Mouse (Mus musculus) lung, embryonic 14.5 days (tissue): Measurements from ENCODE around the gene Olfr521. TPM values are rescaled to one million over a fixed set of nuclear protein-coding genes. Genes with fewer than 3 reads are reported as not detected.
"Not testable (repeated sequence)": the region's sequence is repeated elsewhere in the genome, so short reads cannot be mapped to it uniquely, and the experiment has no call there.

Experiments used
- ATAC-seq: fragments of 200-750 bp; cut with Nextera tagmentation; 2 replicates; pipeline ENCODE4 v1.8.0; 2017; ENCODE audit warnings: mild to moderate bottlenecking, moderate TSS enrichment, moderate library complexity; ENCODE audit not compliant: insufficient read depth
- DNase-seq: peaks from one replicate; pipeline ENCODE4 v3.0.0-alpha.2; 2015
- H3K27ac ChIP-seq: fragments of 300-500 bp; sonication (generic); 2 replicates; pipeline ENCODE4 v1.5.1; 2014; ENCODE audit warnings: low read depth, mild to moderate bottlenecking, moderate library complexity
- H3K27me3 ChIP-seq: fragments of 300-500 bp; sonication (generic); 2 replicates; pipeline ENCODE4 v1.6.1; 2014; ENCODE audit warnings: low read length, control low read depth; ENCODE audit not compliant: insufficient read depth
- H3K36me3 ChIP-seq: fragments of 300-500 bp; sonication (generic); 2 replicates; pipeline ENCODE4 v1.6.1; 2014; ENCODE audit warnings: control low read depth; ENCODE audit not compliant: insufficient read depth
- H3K4me1 ChIP-seq: fragments of 300-500 bp; sonication (generic); 2 replicates; pipeline ENCODE4 v1.6.1; 2014; ENCODE audit warnings: antibody characterized with exemption, control low read depth; ENCODE audit not compliant: insufficient read depth
- H3K4me2 ChIP-seq: fragments of 300-500 bp; sonication (generic); 2 replicates; pipeline ENCODE4 v1.6.1; 2014; ENCODE audit warnings: mild to moderate bottlenecking
- H3K4me3 ChIP-seq: fragments of 300-500 bp; sonication (generic); 2 replicates; pipeline ENCODE4 v1.5.1; 2014; ENCODE audit warnings: low read depth, low read length
- H3K9ac ChIP-seq: fragments of 300-500 bp; sonication (generic); 2 replicates; pipeline ENCODE4 v1.6.1; 2014
- H3K9me3 ChIP-seq: fragments of 300-500 bp; sonication (generic); 2 replicates; pipeline ENCODE4 v1.6.1; 2016; ENCODE audit warnings: low read depth, low read length, control low read depth
- CTCF ChIP-seq: IDR thresholded peaks from 2 replicates; pipeline ENCODE4 v1.5.1; 2016; ENCODE audit warnings: antibody characterized with exemption, low read depth
- WGBS: fragments of 180-500 bp; shearing (Covaris S2); extraction: QIAGEN DNeasy Blood & Tissue Kit; methylation state at CpG from one replicate; pipeline ENCODE4 v1.1.7; 2014; 5-methylcytosine and 5-hydroxymethylcytosine counted together
- polyA plus RNA-seq: library from polyadenylated mRNA; unstranded; fragments of >200 nt; fragmentation: Nextera tagmentation; extraction: Ambion mirVana; gene quantifications from 2 replicates; pipeline ENCODE4 v1.2.1, GENCODE M21; 2014

Gene Olfr521
- polyA plus RNA-seq, 1 experiment from 2014 or later = not detected

DNA sequence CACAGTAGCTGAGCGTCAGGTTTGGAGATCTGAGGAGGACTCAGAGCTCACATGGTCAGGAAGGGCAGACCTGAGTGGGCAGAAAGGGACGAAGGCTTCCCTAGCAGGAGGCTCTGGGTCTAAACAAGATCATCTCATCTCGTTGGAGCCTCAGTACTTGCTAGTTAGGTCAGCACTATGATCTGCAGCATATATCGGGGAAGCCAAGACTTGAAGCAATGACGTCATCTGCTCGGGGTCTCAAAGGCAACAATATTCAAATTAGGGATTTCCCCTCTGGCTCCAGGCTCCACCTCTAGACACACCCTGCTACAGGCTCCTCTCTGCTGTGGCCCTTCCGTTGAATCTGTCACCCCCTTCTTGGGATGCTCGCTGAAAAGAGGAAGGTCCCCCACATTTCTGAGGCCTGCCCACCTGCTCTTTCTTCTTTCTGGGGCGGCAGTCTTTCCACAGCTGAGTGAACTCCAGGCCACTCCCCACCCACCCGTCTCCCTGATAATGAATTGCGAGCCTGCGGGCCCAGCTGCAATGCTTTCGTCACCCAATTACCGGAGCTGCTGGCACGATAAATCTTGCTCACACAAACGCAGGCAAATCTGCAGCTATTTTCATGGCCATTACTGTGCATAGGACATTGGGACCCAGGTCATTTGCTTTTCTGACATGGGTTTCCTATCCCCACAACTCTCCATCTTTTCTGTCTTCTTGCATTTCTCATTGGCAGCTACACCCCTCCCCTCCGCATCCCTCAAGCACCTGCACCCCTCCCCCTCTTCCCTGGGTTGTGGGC, 32.1 kb downstream of the Olfr521 start:
- Histone ChIP-seq H3K4me3 (no peak overlapping the region), H3K36me3 (no peaks in the 10 kb centered on the region), H3K4me1 (no peaks in the 10 kb centered on the region), H3K9ac (no peak overlapping the region), H3K27me3 (no peaks in the 10 kb centered on the region), H3K4me2 (0 out of 2 replicates have a peak overlapping the region, but pooled peaks have one; percentile 7), H3K27ac (no peak overlapping the region), H3K9me3 (no peaks in the 10 kb centered on the region)
- no peak for TF ChIP-seq CTCF
- DNase-seq (peak; percentile 39), ATAC-seq (peak; percentile 31; the same call in 1 of the 2 replicates)
- 10% methylated on average over 17 of the region's 17 CpGs for WGBS

GRCm38 (mm10) chr7:99796471-99796870, 33.2 kb downstream of the Olfr521 start:
- no peaks in the 10 kb centered on the region for H3K4me1 ChIP-seq
- H3K9ac ChIP-seq = no peak overlapping the region
- H3K9me3 ChIP-seq = no peaks in the 10 kb centered on the region
- no peaks in the 10 kb centered on the region for H3K27me3 ChIP-seq
- ATAC-seq (no peak), DNase-seq (no peak)
- TF ChIP-seq CTCF = no peak
- no peak overlapping the region for H3K4me2 ChIP-seq
- WGBS = 67% methylated on average over 3 of the region's 3 CpGs
- no peak overlapping the region for H3K4me3 ChIP-seq
- no peaks in the 10 kb centered on the region for H3K36me3 ChIP-seq
- no peak overlapping the region for H3K27ac ChIP-seq

DNA sequence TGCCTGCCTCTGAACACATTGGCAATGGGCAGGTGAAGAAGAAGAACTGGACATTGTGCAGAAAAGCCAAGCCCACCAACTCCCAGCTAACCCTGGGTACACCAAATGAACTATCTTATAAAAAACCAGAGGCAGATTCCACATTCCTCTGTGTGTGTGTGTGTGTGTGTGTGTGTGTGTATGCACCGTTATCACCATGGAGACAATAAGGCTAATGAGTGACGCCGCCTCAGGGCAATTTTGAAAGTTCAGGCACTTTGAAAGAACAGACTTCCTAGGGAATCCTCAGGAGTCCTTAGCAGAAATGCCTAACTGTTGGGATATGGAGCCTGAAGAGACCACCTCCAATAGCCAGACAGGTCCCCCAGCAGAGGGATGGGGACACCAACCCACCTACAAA, 34.0 kb downstream of the Olfr521 start:
- Histone ChIP-seq H3K27me3 (no peaks in the 10 kb centered on the region), H3K9ac (no peak overlapping the region), H3K4me1 (no peaks in the 10 kb centered on the region), H3K4me3 (no peak overlapping the region), H3K4me2 (no peak overlapping the region), H3K9me3 (no peaks in the 10 kb centered on the region), H3K27ac (no peak overlapping the region), H3K36me3 (no peaks in the 10 kb centered on the region)
- no peak for ATAC-seq
- no peak for TF ChIP-seq CTCF
- WGBS = 70% methylated on average over 3 of the region's 3 CpGs
- no peak for DNase-seq

DNA sequence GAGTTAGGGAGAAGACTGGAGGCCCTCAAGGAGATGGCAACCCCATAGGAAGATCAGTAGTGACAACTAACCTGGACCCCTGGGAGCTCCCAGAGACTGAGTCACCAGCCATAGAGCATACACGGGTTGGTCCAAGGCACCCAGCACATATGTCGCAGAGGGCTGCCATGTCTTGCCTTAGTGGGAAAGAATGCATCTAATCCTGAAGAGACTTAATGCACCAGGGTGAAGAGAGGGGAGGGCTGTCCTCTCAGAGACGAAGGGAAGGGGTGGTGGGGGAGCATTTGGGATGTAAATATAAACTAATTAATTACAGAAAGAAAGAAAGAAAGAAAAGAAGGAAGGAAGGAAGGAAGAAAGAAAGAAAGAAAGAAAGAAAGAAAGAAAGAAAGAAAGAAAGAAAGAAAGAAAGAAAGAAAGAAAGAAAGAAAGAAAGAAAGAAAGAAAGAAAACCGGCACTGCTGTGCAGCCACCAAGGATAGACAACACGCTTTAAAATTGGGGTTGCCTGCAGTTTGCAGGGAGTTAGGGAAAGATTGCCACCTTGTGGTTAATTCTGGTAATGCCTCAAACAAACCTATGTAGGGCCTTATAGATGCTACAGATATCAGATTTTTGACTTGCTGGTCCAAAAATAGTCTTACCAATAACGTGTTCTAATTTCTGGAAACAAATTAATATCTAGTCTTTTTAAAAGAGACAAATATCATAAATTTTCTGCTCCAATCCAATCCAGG, 34.8 kb downstream of the Olfr521 start:
- DNase-seq (peak; percentile 97), ATAC-seq (no peak)
- Histone ChIP-seq H3K27me3 (no peaks in the 10 kb centered on the region), H3K9ac (no peak overlapping the region), H3K4me1 (no peaks in the 10 kb centered on the region), H3K4me3 (no peak overlapping the region), H3K4me2 (no peak overlapping the region), H3K9me3 (no peaks in the 10 kb centered on the region), H3K36me3 (no peaks in the 10 kb centered on the region), H3K27ac (no peak overlapping the region)
- peak; percentile 86 for TF ChIP-seq CTCF
- 31% methylated on average over 6 of the region's 6 CpGs for WGBS

- ATAC-seq (no peak), DNase-seq (no peak)
- Histone ChIP-seq H3K27ac (no peak overlapping the region), H3K4me2 (no peak overlapping the region), H3K36me3 (no peaks in the 10 kb centered on the region), H3K4me1 (no peaks in the 10 kb centered on the region), H3K9ac (no peak overlapping the region), H3K27me3 (no peaks in the 10 kb centered on the region), H3K9me3 (no peaks in the 10 kb centered on the region), H3K4me3 (no peak overlapping the region)
- no peak for TF ChIP-seq CTCF
- WGBS = 68% methylated on average over 7 of the region's 7 CpGs
Measured at GRCm38 (mm10) chr7:99799118-99799517, 35.8 kb downstream of the Olfr521 start.

DNA sequence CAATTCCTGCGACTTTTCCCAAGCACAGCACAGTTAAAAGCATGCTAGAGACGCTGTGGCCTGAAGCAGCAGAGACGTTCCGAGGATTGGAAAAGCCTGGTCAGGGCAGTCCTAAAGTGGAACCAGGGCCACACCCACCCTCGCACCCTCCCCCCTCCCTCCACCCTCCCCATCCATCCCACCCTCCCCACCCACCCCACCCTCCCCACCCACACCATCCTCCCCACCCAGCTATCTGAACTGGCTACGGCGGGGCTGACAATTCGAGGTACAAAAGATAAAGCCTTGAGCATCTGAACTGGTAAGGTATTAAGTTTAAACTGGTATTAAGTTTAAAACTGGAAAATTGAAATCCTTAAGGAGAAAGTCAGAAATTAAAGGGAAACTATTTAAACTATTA, 40.2 kb downstream of the Olfr521 start:
- no peak for TF ChIP-seq CTCF
- ATAC-seq (no peak), DNase-seq (no peak)
- Histone ChIP-seq H3K27ac (no peak overlapping the region), H3K4me1 (no peaks in the 10 kb centered on the region), H3K36me3 (no peaks in the 10 kb centered on the region), H3K4me2 (no peak overlapping the region), H3K27me3 (no peaks in the 10 kb centered on the region), H3K4me3 (no peak overlapping the region), H3K9ac (no peak overlapping the region), H3K9me3 (no peaks in the 10 kb centered on the region)
- WGBS = 50% methylated on average over 8 of the region's 8 CpGs

DNA sequence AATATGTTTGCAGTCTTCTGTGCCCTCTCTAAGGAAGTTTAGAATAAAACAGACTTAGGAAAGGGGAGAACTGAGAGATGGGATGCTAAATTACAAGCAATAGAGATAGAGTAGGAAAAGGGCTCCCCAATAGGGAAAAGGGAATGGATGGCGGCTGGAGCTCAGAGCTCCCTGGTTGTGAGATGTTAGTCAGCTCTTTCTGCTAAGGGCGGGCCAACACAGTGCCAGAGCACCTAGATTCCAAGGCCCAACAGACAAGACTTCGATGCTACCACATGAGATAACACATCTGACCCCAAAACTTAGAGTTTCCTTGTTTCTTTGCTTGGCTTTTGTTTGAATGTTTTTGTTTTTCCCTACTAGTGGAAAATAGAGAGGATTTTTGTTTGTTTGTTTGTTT, 40.7 kb downstream of the Olfr521 start:
- not testable (repeated sequence) for H3K27me3 ChIP-seq, H3K4me2 ChIP-seq, H3K4me1 ChIP-seq, H3K9ac ChIP-seq, H3K4me3 ChIP-seq, H3K36me3 ChIP-seq, ATAC-seq, H3K27ac ChIP-seq, H3K9me3 ChIP-seq, DNase-seq
- 82% methylated on average over 3 of the region's 3 CpGs for WGBS
